Mouse (Mus musculus) layer of hippocampus, adult 8-10 months (tissue): ENCODE measurements around the gene Ppp1r9a. TPM values are rescaled to one million over a fixed set of nuclear protein-coding genes. Genes with fewer than 3 reads are reported as not detected.

Experiments
- DNase-seq, 2 experiments: peaks; one replicate each; pipeline ENCODE4 v3.0.0; 2022; ENCODE audit warnings: low spot score in 2 of 2
- total RNA-seq, 4 experiments: library from RNA; stranded (reverse); gene quantifications; 2 replicates each; pipeline ENCODE4 v1.2.4; 2022

Gene Ppp1r9a
- total RNA-seq, 4 experiments from 2014 or later = 151 to 181 (median 164) TPM

- no peak for DNase-seq
These were observed 103.7 kb downstream of the Ppp1r9a start for GRCm38 (mm10) chr6:5006283-5006946.

- DNase-seq = no peak
These were observed 105.4 kb downstream of the Ppp1r9a start for GRCm38 (mm10) chr6:5008166-5008565.

GRCm38 (mm10) chr6:5008603-5009002 lies 105.9 kb downstream of the Ppp1r9a start:
- DNase-seq = no peak

GRCm38 (mm10) chr6:5010553-5011416 lies 108.1 kb downstream of the Ppp1r9a start:
- no peak for DNase-seq

GRCm38 (mm10) chr6:5012794-5013193 lies 110.1 kb downstream of the Ppp1r9a start:
- no peak for DNase-seq

GRCm38 (mm10) chr6:5014567-5014966 lies 111.8 kb downstream of the Ppp1r9a start:
- DNase-seq = no peak

- DNase-seq = no peak
These were observed 112.5 kb downstream of the Ppp1r9a start for GRCm38 (mm10) chr6:5015173-5015572.

GRCm38 (mm10) chr6:5017945-5018511 lies 115.3 kb downstream of the Ppp1r9a start:
- no peak for DNase-seq

- DNase-seq = no peak
These were observed 116.5 kb downstream of the Ppp1r9a start for GRCm38 (mm10) chr6:5019208-5019607.

- no peak for DNase-seq
These were observed 117.3 kb downstream of the Ppp1r9a start for GRCm38 (mm10) chr6:5019969-5020368.

- no peak for DNase-seq
These were observed 117.8 kb downstream of the Ppp1r9a start for GRCm38 (mm10) chr6:5020510-5020909.

GRCm38 (mm10) chr6:5022677-5023076 lies 120.0 kb downstream of the Ppp1r9a start:
- DNase-seq = no peak

- DNase-seq = no peak
These were observed 122.2 kb downstream of the Ppp1r9a start for GRCm38 (mm10) chr6:5024893-5025292.

- no peak for DNase-seq
These were observed 124.1 kb downstream of the Ppp1r9a start for GRCm38 (mm10) chr6:5026772-5027171.

GRCm38 (mm10) chr6:5027213-5027612 lies 124.5 kb downstream of the Ppp1r9a start:
- DNase-seq = no peak

GRCm38 (mm10) chr6:5027801-5028200 lies 125.1 kb downstream of the Ppp1r9a start:
- no peak for DNase-seq

- DNase-seq = no peak
These were observed 126.6 kb downstream of the Ppp1r9a start for GRCm38 (mm10) chr6:5029205-5029927.

- DNase-seq = no peak
These were observed 127.2 kb downstream of the Ppp1r9a start for GRCm38 (mm10) chr6:5029956-5030355.

- DNase-seq = no peak
These were observed 130.4 kb downstream of the Ppp1r9a start for GRCm38 (mm10) chr6:5032986-5033633.

GRCm38 (mm10) chr6:5037225-5037624 lies 134.5 kb downstream of the Ppp1r9a start:
- no peak for DNase-seq

GRCm38 (mm10) chr6:5038140-5038749 lies 135.5 kb downstream of the Ppp1r9a start:
- no peak for DNase-seq
